Mouse (Mus musculus) liver, adult (tissue): Measurements from ENCODE around the gene Ift43.

Source experiments
- GATA4 ChIP-seq: IDR thresholded peaks from 2 replicates; pipeline ENCODE4 v1.6.1; 2014; ENCODE audit warnings: mild to moderate bottlenecking, low read length; ENCODE audit not compliant: insufficient replicate concordance

The Ift43 gene

GRCm38 (mm10) chr12:86142389-86142788 is 60.0 kb downstream of the Ift43 start:
- no peak for TF ChIP-seq GATA4

- TF ChIP-seq GATA4, result no peak
These were observed 63.9 kb downstream of the Ift43 start for GRCm38 (mm10) chr12:86146246-86146645.

- TF ChIP-seq GATA4, result no peak
These were observed 65.9 kb downstream of the Ift43 start for GRCm38 (mm10) chr12:86148271-86148670.

- no peak for TF ChIP-seq GATA4
These were observed 66.7 kb downstream of the Ift43 start for GRCm38 (mm10) chr12:86149087-86149486.

- no peak for TF ChIP-seq GATA4
These were observed 69.6 kb downstream of the Ift43 start for GRCm38 (mm10) chr12:86151941-86152340.

GRCm38 (mm10) chr12:86153213-86153957 is 71.0 kb downstream of the Ift43 start:
- no peak for TF ChIP-seq GATA4

- TF ChIP-seq GATA4, result no peak
These were observed 72.8 kb downstream of the Ift43 start for GRCm38 (mm10) chr12:86155176-86155575.

- TF ChIP-seq GATA4, result no peak
These were observed 74.8 kb downstream of the Ift43 start for GRCm38 (mm10) chr12:86157166-86157565.

- TF ChIP-seq GATA4, result no peak
These were observed 75.6 kb downstream of the Ift43 start for GRCm38 (mm10) chr12:86157894-86158444.

- no peak for TF ChIP-seq GATA4
These were observed 76.5 kb downstream of the Ift43 start for GRCm38 (mm10) chr12:86158689-86159483.

GRCm38 (mm10) chr12:86161436-86161835 is 79.1 kb downstream of the Ift43 start:
- no peak for TF ChIP-seq GATA4

- no peak for TF ChIP-seq GATA4
These were observed 79.6 kb downstream of the Ift43 start for GRCm38 (mm10) chr12:86161942-86162341.

GRCm38 (mm10) chr12:86162890-86163816 is 80.8 kb downstream of the Ift43 start:
- no peak for TF ChIP-seq GATA4

GRCm38 (mm10) chr12:86166244-86166643 is 83.9 kb downstream of the Ift43 start:
- TF ChIP-seq GATA4, result no peak

- no peak for TF ChIP-seq GATA4
These were observed 84.7 kb downstream of the Ift43 start for GRCm38 (mm10) chr12:86167075-86167474.
